Mouse (Mus musculus) MEL (cell line): Measurements from ENCODE around the gene Gm36864.
"Not testable (repeated sequence)": the region's sequence is repeated elsewhere in the genome, so short reads cannot be mapped to it uniquely, and the experiment has no call there.

Experiments
- CTCF ChIP-seq, 3 experiments: IDR thresholded peaks in 2 of 3; conservative IDR thresholded peaks in 1 of 3; 2 replicates each; pipeline ENCODE4 v1.5.1; 2011 to 2012; ENCODE audit warnings: low read length in 3 of 3, low read depth in 2 of 3, mild to moderate bottlenecking in 2 of 3, improper control_type of control experiment in 1 of 3, inconsistent platforms in 1 of 3, mixed read lengths in 1 of 3, moderate library complexity in 1 of 3; ENCODE audit not compliant: control insufficient read depth in 1 of 3, insufficient read depth in 1 of 3, poor library complexity in 1 of 3, severe bottlenecking in 1 of 3
- E2F4 ChIP-seq: IDR thresholded peaks from 2 replicates; pipeline ENCODE4 v1.6.1; 2011; ENCODE audit warnings: low read depth, low read length, improper control_type of control experiment, borderline replicate concordance
- EP300 ChIP-seq, 2 experiments: IDR thresholded peaks; 2 replicates each; pipeline ENCODE4 v1.6.1; 2011; ENCODE audit warnings: improper control_type of control experiment in 2 of 2, low read length in 2 of 2, low read depth in 1 of 2, mild to moderate bottlenecking in 1 of 2
- MXI1 ChIP-seq: IDR thresholded peaks from 2 replicates; pipeline ENCODE4 v1.6.1; 2011; ENCODE audit warnings: mild to moderate bottlenecking, low read depth, low read length, improper control_type of control experiment
- NRF1 ChIP-seq: IDR thresholded peaks from 2 replicates; pipeline ENCODE4 v1.6.1; 2014; ENCODE audit warnings: low read depth, mild to moderate bottlenecking, inconsistent platforms, low read length, improper control_type of control experiment, moderate library complexity; ENCODE audit not compliant: poor library complexity, insufficient read depth, severe bottlenecking
- POLR2A ChIP-seq, 2 experiments: IDR thresholded peaks; 2 replicates each; pipeline ENCODE4 v1.6.1; 2011 to 2012; ENCODE audit warnings: low read length in 2 of 2, mild to moderate bottlenecking in 2 of 2, control low read depth in 1 of 2, improper control_type of control experiment in 1 of 2, low read depth in 1 of 2, moderate library complexity in 1 of 2; ENCODE audit not compliant: control insufficient read depth in 1 of 2, insufficient read depth in 1 of 2, poor library complexity in 1 of 2
- SMC3 ChIP-seq: IDR thresholded peaks from 2 replicates; pipeline ENCODE4 v1.6.1; 2011; ENCODE audit warnings: low read depth, low read length, improper control_type of control experiment
- TAL1 ChIP-seq: IDR thresholded peaks from 2 replicates; pipeline ENCODE4 v1.6.1; 2012; ENCODE audit warnings: mild to moderate bottlenecking, inconsistent platforms, low read length, moderate library complexity, mixed read lengths
- USF1 ChIP-seq: IDR thresholded peaks from 2 replicates; pipeline ENCODE4 v1.6.1; 2014; ENCODE audit warnings: low read depth, mild to moderate bottlenecking, inconsistent platforms, low read length, improper control_type of control experiment, moderate library complexity
- USF2 ChIP-seq, 2 experiments: IDR thresholded peaks; 2 replicates each; pipeline ENCODE4 v1.6.1; 2011 to 2012; ENCODE audit warnings: improper control_type of control experiment in 2 of 2, low read length in 2 of 2, borderline replicate concordance in 1 of 2, inconsistent platforms in 1 of 2, low read depth in 1 of 2, mild to moderate bottlenecking in 1 of 2; ENCODE audit not compliant: insufficient read depth in 1 of 2
- ZNF384 ChIP-seq: IDR thresholded peaks from 2 replicates; pipeline ENCODE4 v1.6.1; 2012; ENCODE audit warnings: low read depth, mild to moderate bottlenecking, inconsistent platforms, low read length, improper control_type of control experiment

DNA sequence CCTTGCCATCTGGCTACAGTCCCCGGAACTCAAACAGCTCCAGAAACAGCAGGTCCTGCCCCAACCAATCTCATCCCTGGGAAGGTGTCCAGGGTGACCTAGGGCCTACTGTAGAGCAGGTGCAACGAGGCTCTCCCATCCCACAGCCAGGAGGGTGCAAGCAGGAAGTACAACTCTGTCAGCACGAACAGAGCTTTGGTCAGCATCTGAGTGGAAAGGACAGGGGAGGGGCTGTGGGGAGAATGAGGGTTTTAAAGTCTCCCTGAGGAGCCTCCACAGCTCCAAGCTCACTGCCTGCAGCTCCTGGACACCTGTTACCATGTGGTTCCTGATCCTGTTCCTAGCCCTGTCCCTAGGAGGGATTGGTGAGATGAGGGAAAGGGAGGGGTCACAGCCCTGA lies 28.8 kb upstream of the Gm36864 start, which contains the start of gene Klk1b4:
- TF ChIP-seq POLR2A (IDR thresholded peaks at IDR 0.05; ENCODE audit: control insufficient read depth in 1 of 2, insufficient read depth in 1 of 2, low read depth in 1 of 2, low read length in 2 of 2, poor library complexity in 1 of 2); CTCF (IDR thresholded peaks at IDR 0.05 in 2 of 3, conservative IDR thresholded peaks at IDR 0.05 in 1 of 3; ENCODE audit: control insufficient read depth in 1 of 3, insufficient read depth in 1 of 3, low read depth in 2 of 3, low read length in 3 of 3, poor library complexity in 1 of 3, severe bottlenecking in 1 of 3); USF1; EP300 (IDR thresholded peaks at IDR 0.05; ENCODE audit: low read depth in 1 of 2, low read length in 2 of 2); MXI1; E2F4; TAL1; SMC3; USF2 (IDR thresholded peaks at IDR 0.05; ENCODE audit: borderline replicate concordance in 1 of 2, insufficient read depth in 1 of 2, low read depth in 1 of 2, low read length in 2 of 2); NRF1; ZNF384: not testable (repeated sequence)
